Mouse (Mus musculus) erythroblast, adult 5-6 weeks (primary cell): Measurements from ENCODE around the gene Csrnp3. TPM values are rescaled to one million over a fixed set of nuclear protein-coding genes. Genes with fewer than 3 reads are reported as not detected.

Source experiments
- ATAC-seq: replicated peaks from 2 replicates; pipeline ENCODE4 v1.8.0; 2016; ENCODE audit warnings: moderate number of reproducible peaks, mild to moderate bottlenecking, moderate TSS enrichment, inconsistent platforms; ENCODE audit not compliant: poor library complexity, low FRiP score, severe bottlenecking
- total RNA-seq, 2 experiments: library from RNA; stranded (forward) in 1 of 2; stranded (reverse) in 1 of 2; fragments of 150-400 nt in 1 of 2; fragments of 200-764, 138-1000 nt in 1 of 2; gene quantifications; 2 replicates each; pipeline versions ENCODE4 v1.2.3 to v1.2.4; 2015 to 2017; ENCODE audit warnings: low replicate concordance in 2 of 2

Csrnp3 gene
- total RNA-seq, 2 experiments from 2014 or later: not detected

DNA sequence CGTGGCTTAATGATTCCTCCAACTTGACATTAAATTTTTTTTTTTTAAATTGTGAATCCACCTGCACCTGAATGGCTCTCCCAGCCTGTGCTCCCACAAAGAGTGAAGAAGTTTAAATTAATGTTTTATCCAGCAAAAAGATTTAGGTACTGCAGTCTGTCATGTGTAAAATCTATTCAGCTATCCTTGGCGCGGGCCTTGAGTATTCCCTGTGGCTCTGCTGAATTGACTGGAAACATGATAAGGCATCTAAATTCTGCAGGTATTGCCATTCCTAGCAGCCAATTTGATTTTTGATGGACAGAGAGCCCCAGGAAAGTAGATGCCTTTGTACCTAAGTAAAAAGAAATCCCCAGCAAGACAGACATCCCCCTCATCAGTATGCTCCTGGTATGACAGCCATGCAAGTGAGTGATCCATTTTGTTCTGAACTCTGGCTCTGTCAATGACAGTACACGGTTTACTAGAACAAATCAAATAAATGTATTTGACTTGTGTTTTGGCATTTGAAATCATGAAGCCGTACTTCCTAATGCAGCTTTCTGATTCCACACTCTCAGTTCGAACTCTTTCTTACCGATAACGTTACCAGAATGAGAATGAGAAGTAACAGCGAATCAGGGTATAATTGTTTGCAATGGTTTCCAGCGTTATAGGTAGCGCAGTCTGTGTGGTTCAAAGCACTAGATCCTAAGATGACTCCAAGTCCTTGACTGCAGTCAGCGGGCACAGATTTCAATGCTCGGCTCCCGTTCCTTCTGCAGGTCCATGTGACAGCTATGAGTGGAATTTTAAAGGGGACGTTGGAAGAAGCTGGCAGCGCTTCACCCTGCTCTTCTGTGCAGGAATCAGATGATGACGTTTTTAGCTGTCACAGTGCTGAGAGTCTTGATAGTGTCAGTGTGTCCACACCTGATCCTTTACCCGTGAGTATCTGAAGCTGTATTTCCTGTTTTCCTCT, 14.5 kb downstream of the Csrnp3 start:
- ATAC-seq: no peak

DNA sequence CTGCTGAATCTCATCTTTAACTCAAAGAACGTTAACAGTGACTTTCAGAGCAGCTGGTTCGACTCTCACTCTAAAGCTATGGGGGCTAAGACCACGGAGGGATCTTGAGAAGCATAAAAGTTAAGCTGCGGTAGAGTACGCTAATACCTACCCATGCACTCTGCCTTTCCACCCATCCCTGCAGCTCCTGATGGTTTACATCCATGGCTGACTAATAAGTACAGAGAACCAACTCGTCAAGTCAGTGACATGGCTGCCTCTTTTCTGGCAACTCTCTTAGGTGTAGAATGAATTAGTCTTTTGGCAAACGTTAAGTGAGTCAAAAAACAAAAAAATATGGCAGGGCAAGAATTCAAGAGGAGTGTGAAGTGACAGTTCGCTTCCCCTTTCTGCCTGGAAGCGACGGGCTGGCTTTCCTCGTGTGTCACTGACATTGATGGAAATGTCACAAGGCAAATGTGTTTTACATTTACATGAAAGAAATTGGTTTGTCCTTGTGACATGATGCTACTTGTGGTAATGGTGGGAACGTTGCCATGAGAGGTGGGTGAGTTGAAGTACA, 19.3 kb downstream of the Csrnp3 start:
- ATAC-seq: no peak

DNA sequence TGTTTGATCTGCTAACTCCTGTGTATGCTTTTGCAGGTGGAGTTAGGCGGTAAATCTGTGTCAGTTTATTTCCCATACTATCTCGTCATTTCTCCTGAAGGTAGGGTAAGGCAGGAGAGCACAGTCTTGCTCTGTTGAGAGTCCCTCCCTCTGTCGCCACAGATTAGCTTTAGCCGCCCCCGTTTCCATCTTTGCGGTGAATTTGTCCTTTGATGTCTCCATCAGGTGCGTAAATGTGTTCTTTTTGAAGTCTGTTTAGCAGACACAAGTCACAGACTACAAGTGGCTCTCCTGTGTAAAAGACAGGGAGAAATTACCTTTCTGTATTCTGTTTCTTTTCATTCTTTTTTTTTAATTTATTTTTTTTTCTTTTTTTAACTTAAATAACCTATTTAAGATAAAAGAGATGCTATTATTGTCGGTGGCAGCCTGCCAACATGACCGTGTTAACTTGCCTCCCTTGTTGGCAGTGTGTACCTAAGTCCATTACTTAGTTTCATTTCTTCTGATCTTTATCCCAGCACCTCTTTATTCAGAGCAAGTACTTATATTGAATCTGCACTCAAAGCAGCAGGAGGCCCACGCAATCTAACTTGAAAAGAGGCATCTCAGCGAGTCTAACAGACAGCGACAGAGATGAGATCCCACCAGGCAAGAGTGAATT, 25.5 kb downstream of the Csrnp3 start:
- ATAC-seq: no peak

DNA sequence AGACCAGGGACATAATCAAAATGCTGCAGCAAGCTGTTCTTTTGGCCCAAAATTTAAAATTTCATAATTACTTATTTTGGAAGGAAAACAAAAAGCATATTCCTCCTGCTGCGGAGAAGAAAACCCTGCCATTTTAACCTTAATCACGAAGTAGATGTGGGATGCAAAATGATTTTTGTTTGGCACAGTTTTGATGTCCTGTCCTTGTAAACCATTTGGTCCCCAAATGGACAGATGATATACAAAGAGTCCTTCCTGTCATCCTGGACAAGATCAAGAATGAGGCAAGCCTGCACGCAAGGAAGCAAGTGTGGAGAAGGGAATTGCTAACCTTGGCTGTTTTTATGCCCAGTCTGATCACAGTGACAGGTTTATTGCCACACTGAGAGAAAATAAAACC, 46.0 kb downstream of the Csrnp3 start:
- no peak for ATAC-seq

DNA sequence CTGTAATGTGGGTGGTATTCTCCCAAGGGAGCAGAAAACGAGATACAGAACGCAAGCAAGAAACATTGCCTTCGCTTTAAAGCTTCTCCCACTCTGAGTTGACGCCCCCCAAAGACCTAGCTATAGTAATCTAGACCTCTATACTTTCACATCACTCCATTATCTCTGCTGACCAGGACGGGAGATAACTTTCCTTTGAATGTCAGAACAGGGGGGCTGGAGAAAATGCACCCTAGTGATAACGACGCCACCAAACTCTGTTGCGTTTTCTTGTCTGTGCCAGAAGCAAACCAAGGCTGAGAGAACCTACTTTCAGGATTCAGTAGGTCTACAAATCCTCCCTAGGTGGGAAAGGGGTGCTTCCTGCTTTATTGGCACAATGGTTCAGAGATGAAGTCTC, 47.7 kb downstream of the Csrnp3 start:
- no peak for ATAC-seq

DNA sequence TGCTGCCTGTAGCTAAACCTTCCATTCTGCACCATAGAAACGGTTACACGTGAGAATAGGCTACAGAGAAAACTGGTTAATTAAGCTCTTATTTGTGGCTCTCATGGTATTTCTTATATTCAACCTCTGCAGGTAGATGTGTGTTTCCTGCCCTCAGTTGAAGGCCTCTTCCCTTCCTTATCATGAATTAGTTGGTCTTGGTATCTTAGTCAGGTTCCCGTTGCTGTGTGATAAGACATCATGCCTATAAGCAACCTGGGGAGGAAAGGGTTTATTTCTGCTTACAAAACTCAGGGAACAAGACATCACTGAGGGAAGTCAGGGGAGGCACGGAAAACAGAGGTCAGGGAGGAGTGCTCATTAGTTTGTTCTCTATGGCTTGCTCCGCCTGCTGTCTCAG, 48.7 kb downstream of the Csrnp3 start:
- ATAC-seq: no peak

DNA sequence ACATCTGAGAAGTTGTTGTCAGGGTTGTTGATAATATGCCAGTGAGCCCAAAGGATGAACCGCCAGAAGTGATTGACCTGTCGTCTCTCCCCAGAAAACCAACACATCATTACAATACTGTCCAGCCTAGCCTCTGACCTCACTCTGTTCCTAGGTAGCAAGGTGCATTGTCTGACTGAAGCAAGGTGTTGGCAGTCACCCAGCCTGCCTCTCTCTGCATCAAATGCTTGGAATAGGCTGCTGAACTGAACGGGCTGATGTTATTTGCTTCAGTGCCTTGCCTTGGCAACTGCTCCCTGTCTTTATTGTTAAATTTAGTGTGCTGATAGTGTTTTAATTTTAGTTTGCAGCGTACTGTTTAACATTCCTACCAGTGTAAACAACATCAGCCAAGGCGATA, 51.0 kb downstream of the Csrnp3 start:
- ATAC-seq: no peak

DNA sequence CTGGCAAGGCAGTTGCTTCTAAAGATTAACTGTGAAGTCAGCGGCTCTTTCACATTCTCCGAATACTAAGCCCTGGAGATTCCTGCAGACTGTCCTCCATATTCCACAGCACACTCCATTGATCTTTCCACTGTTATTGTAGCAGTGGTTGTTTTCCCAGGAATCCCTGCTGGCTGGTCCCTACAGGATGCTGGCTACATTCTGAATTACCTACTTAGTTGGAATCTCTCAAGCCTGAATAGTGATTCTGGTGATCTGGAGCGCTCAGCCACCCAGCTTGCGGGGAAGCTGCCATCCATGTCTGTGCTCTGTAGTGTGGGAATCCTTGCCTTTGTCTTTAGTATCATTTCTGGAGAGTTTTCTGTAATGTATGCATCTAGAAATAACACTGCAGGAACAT, 51.5 kb downstream of the Csrnp3 start:
- no peak for ATAC-seq

DNA sequence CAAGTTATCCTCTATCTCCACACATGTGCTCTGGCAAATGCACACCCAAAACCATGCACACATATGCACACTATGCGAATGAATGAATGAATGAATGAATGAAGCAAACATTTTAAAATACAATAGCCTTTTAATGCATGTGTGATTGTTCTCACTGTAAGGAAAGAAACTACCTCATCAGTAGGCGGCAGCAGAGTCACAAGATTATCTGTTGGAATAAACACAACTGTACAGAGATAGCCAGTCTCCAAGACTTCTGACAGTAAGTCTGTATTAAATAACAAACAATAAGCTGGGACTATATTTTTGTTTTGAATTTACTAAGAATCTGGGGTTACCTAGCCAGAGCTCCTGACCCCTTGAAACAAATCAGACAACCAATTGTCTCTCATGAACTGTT, 53.9 kb downstream of the Csrnp3 start:
- ATAC-seq: no peak

DNA sequence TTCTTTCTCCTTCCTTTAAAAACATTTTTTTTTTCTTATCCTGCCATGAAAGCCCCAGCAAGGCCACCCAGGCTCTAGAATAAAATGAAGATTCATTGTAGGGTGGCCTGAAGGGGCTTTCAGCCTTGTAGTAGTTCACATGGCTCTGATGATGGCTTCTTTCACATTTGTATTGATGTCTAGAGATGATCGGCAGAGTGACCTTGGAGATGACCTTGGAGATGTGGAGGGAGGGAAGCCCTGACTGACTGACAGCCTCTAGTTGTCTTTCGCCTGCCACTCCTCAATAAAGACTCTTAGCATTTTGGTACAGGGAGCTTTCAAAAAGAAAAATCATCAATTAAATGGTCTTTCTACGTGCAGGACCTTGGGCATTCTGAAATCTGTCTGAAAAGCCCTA, 63.0 kb downstream of the Csrnp3 start:
- ATAC-seq: no peak

DNA sequence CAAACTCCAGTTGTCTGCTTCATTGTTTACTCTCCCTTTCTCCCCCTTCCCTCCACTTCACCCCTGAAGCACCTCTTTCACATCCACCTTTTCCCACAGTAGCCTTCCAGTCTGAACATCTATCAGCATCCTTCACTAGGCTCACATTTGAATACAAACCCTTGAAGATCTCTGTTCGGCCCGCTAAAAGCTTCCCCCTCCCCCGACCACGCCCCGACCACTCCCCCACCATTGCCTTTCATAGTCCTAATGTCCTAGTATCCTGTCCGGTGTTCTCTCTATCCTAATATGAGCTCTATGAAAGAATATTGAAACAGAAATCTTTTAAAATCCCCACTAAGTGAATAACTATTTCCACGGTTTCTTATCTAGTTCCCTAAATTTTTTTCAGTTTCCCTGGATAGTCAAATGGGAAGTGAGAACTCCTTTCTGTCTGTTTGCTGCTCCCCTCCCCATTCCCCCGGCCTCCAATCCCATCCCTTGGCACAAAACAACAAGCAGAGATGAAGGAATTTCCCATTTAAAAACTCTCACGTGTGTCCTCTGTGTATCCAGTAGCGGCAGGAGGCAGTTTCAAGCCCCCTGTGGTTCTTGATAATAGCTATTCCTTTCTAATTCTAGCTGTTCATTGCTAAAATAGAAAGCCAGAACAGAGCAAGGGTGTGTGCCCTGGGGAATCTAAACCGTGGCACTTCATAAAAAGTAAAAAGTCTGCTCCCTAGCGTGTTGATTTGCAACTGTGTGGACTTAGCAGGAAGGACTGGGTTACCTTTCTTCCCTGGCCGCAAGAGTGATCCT, 64.4 kb downstream of the Csrnp3 start:
- no peak for ATAC-seq

DNA sequence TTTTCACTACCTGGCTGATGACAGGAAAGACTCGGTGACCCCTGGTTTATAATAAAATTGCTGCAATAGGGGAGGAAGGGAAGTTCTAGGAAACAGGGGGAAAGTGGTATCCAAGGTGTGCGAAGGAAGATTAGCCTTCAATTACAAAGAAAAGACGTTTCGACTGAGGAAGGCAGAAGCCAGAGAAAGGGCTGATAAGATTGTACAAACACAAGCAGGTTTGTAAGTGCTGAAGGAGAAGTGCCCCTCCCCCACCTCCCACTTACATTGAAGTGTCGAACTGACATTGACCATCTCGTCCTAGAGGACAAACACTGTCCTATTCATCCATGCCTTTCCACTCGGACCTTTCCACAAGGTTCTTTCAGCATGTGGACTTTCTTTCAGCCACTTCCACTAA, 70.4 kb downstream of the Csrnp3 start:
- no peak for ATAC-seq

DNA sequence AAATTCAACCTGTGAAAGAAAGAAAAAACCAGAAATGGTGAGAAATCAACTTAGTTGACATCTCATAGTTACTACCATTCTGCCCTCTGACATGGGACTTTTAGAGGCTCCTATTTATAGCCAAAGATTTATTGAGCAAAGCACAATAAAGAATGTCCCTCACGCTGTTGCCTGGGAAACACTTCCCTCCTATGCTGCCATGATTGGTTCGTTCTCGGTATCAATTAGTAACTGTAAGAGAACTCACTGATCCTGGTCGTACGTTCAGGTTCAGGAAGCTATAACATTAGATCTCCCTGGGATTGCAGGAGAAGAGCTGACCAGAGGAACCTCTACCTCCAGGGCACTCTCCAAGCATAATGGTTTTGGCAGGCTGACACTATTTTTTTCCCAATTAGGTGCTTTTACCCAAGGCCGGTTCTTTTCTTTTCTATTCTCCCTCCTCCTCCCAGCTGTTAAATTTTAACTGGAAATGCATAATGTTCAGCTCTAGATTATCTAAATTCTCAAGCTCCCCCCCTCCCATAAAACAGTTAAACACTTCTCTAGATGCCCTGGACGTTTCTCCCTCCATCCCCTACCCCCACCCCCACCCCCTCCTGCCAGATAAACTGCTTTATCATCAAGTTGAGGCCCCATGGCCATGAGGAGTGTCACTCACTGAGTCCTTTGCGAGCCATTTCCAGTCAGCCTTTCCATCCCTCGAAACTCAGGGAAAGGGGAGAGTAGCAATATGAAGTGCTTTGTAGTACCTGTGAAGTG, 75.3 kb downstream of the Csrnp3 start:
- ATAC-seq: no peak

DNA sequence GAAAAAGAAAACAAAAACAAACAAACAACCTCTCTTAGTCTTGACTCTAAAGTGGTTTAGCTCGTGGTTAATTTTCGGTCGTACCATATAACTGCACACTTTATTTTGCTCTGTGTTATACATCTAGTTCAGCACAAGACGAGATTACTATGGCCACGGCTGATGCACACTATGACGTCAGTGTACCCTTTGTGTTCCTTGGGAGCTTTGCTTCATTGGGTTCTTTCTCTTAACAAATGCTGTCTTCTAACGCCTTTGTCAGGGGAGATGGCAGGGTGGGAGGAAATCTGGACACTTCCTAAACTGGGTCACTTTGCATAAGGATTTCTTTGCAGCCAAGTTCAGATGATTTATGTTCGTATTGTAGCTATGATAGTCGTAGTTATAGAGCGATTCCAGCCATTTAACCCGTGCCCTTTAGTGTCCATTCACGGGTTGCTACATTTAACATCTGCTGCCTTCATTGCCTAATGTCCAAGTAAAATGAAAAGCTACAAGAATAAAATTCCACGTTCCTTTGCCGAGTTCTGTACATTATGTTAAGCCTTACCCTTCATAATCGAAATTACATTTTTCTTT, 79.9 kb downstream of the Csrnp3 start:
- ATAC-seq: no peak

DNA sequence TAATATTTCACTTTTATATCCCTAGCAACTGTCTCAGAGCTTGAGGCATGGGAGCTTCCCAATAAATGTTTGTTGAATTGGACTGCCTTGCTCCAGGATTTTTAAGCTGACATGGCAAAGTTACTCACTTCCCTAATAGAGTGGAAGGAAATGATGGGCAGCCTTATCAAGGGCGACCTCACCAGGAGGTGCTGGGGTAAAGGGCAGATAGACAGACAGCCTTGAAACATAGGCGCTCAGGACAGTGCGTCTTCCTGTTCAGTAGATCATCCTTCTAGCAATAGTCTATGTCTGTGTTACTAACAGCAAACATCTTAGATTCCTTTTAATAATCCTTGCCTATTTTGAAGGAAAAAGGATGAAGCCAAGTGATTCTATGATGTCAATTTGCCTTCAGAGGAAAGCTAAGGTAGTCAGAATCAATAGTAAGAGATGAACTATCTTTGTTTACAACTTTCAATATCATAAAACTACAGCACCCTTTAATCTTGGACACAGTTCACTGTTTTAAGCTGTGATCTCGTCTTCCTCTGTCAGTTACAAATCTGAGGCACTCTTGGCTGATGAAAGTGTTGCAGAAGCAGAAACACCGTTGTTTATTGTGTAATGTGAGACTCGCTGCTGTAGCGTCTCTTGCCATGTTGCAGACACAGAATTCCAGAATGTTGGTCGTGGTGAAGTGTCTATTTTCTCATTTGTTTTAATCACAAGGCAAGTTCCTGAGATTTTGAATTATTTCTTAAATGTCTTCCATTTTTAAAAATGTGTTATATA, 81.6 kb downstream of the Csrnp3 start:
- ATAC-seq: no peak

DNA sequence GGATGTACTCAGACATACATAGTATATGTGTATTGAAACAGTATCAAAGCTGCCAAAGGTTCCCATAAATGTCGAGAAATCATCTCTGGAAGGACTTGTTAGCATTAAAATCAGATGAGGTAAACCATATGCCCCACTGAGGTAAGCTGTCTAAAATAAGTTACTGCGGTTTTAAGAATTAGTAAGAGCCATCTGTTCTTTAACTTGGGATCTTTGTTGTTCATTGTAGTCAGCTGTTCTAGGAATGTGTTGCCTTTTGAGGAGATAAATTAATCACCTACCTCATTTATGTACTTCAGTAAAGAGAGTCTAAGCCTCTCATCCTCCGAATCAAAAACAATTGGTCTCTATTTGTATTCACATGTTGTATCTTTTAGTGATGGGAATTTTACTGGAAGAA, 83.7 kb downstream of the Csrnp3 start:
- ATAC-seq: no peak

DNA sequence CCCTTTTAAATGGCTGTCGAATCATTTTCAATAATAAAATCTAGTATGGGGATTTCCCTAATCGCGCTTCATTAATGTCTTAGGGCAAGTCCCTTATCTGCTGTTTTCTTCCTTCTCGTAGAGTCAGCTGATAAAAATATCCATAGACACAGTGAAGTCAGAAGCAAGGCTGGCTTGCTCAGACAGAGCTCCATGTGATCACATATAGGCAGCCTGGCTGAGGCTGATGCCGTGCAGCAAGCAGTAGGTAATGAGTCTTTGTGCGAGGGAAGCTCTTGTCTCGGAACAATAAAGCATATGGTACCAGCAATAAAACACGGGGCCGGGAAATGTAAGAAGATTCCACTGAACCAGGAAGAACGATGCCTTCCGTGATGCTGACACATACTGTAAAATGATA, 84.4 kb downstream of the Csrnp3 start:
- no peak for ATAC-seq

DNA sequence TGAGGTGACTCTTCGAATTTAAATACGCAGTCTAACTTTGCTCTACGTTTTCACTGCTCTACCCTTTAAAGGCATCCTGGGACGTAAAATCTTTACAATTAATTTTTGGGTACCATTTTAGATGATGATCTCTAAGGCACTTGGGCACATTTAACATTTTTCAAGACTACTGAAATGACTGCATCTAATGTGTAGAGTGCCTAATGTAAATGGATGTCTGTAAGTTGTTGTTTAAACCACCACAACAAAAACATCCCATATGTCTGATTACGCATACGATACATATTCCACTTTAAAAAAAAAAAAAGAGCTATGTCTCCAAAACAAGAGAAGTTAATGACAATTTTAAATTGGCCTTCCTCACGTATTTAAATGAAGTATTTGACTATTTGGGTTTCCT, 85.7 kb downstream of the Csrnp3 start:
- no peak for ATAC-seq
